Mouse (Mus musculus): ENCODE data around the gene Ttc28.

DNA sequence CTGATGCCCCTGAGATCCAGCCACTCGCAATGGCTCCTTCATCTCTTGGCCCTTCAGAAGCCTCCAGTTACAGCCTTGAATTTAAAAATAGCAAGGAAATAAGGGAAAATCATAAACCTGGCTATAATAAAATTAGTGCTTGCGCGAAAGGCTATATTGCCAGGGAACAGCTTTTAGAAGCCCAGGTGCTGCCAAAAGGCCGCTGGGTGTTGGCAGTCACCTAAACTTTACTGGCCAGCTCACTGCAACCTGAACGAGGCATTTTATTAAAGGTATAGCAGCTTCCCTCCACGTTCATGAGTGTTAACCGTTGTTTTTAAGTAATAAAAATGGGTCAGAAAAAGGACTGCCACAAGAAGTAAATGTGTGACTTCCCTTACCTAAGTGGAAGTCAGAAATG, 240.7 kb downstream of the Ttc28 start:
- TF ChIP-seq MAFK (IDR thresholded peaks at IDR 0.05; ENCODE audit: insufficient read depth, low read depth, low read length) (no peak), ZC3H11A (IDR thresholded peaks at IDR 0.05; ENCODE audit: borderline replicate concordance, low read depth, low read length) (no peak), CHD2 (IDR thresholded peaks at IDR 0.05; ENCODE audit: low read depth, low read length) (no peak)
